Mouse (Mus musculus) heart, embryonic 15.5 days (tissue): ENCODE measurements around the gene Ipo7. TPM values are rescaled to one million over a fixed set of nuclear protein-coding genes. Genes with fewer than 3 reads are reported as not detected.

Experiments
- polyA plus RNA-seq: library from polyadenylated mRNA; unstranded; fragments of >200 nt; fragmentation: Nextera tagmentation; extraction: Ambion mirVana; gene quantifications from 2 replicates; pipeline ENCODE4 v1.2.1, GENCODE M21; 2015

The Ipo7 gene
- polyA plus RNA-seq, 1 experiment from 2014 or later, result 35.3 TPM

Other genes starting within 250 kb of the Ipo7 start
- 0.26 and 0.82 TPM in 2 replicates for gene Nrip3, start 236.2 kb upstream of the Ipo7 start, polyA plus RNA-seq
- 8.5 and 9.8 TPM in 2 replicates for gene Scube2, start 152.6 kb upstream of the Ipo7 start, polyA plus RNA-seq
- gene Dennd5a, start 57.8 kb upstream of the Ipo7 start, polyA plus RNA-seq, result 37.8 and 38.7 TPM in 2 replicates
- 44.1 and 44.6 TPM in 2 replicates for gene Tmem41b, start 31.3 kb upstream of the Ipo7 start, polyA plus RNA-seq
- gene Zfp143, start 42.9 kb downstream of the Ipo7 start, polyA plus RNA-seq, result 11.9 and 14.7 TPM in 2 replicates
- gene Wee1, start 103.8 kb downstream of the Ipo7 start, polyA plus RNA-seq, result 22.5 and 25.5 TPM in 2 replicates
- 18.6 and 24.0 TPM in 2 replicates for gene Swap70, start 203.4 kb downstream of the Ipo7 start, polyA plus RNA-seq